Mouse (Mus musculus): ENCODE data around the gene Olfr1126.

DNA sequence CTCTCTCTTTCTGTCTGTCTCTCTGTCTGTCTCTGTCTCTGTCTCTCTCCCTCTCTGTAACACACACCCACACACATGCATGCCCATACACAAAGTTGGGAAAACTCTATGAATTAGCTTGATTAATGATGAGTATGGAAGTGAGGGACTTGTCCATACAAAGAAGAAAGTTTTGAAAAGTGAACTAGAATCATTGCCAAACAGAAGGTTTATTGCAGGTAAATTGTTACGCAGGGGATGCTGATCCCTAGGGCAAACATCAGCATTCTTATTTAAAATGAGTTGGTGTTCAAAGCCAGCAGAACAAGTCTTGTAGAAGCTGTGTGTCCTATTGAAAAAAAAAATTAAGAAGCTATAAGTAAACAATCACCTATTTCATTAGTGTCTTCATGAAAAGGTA lies 37.4 kb upstream of the Olfr1126 start, which contains the start of gene Olfr1123:
- TF ChIP-seq POLR2A (IDR thresholded peaks at IDR 0.05; ENCODE audit: extremely low read depth, insufficient read depth, low read length) (no peak), CTCF (IDR thresholded peaks at IDR 0.05; ENCODE audit: extremely low read depth, insufficient read depth, low read length) (no peak)
